Mouse (Mus musculus): ENCODE results near the gene Asap3.

Gene Asap3

GRCm38 (mm10) chr4:136291692-136292091, 85.5 kb downstream of the Asap3 start:
- no peak for DNase-seq (ENCODE audit: low read depth, low spot score)
